Mouse (Mus musculus) brain, embryonic 14.5 days (tissue): Measurements from ENCODE around the gene Sipa1l1.

Experiments used
- CTCF ChIP-seq: fragments of 200-500 bp; IDR thresholded peaks from 2 replicates; pipeline ENCODE4 v1.5.1; 2012; ENCODE audit warnings: inconsistent platforms, mild to moderate bottlenecking, moderate library complexity, borderline replicate concordance; ENCODE audit not compliant: insufficient read depth, insufficient read length; ENCODE audit errors: extremely low read depth
- POLR2A ChIP-seq: fragments of 200-500 bp; IDR thresholded peaks from 2 replicates; pipeline ENCODE4 v1.6.1; 2012; ENCODE audit warnings: mild to moderate bottlenecking, inconsistent platforms, borderline replicate concordance; ENCODE audit not compliant: poor library complexity, insufficient read depth, insufficient read length, severe bottlenecking; ENCODE audit errors: extremely low read depth

DNA sequence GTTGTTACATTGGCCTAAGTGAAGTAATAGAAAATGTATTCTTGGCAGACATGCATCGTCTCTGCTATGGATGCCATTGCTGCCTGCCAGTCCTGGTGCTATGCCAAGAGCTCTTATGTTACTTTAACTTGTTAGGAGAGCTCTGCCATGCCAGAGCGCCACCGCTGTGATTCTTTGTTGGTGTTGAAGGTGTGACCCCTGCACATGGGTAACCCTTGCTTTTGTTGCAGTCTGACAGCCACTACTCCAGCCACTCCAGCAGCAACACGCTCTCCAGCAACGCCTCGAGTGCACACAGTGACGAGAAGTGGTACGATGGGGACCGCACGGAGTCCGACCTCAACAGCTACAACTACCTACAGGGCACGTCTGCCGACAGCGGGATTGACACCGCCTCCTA lies 255.7 kb downstream of the Sipa1l1 start:
- TF ChIP-seq POLR2A, result no peak
- TF ChIP-seq CTCF, result no peak
